Mouse (Mus musculus) neural tube, embryonic 14.5 days (tissue): Measurements from ENCODE around the gene Cuedc1. TPM values are rescaled to one million over a fixed set of nuclear protein-coding genes. Genes with fewer than 3 reads are reported as not detected.

Experiments used
- ATAC-seq: fragments of 200-750 bp; cut with Nextera tagmentation; 2 replicates; pipeline ENCODE4 v1.8.0; 2017; ENCODE audit warnings: low read depth, mild to moderate bottlenecking, moderate TSS enrichment, moderate library complexity
- H3K27ac ChIP-seq: fragments of 300-500 bp; sonication (generic); 2 replicates; pipeline ENCODE4 v1.5.1; 2014; ENCODE audit warnings: low read depth, mild to moderate bottlenecking, control low read depth, low read length, moderate library complexity, mixed read lengths
- H3K27me3 ChIP-seq: fragments of 300-500 bp; sonication (generic); 2 replicates; pipeline ENCODE4 v1.6.1; 2014; ENCODE audit warnings: low read length; ENCODE audit not compliant: control insufficient read depth, insufficient read depth
- H3K36me3 ChIP-seq: fragments of 300-500 bp; sonication (generic); 2 replicates; pipeline ENCODE4 v1.6.1; 2014; ENCODE audit warnings: low read length, mixed read lengths; ENCODE audit not compliant: control insufficient read depth, insufficient read depth
- H3K4me1 ChIP-seq: fragments of 300-500 bp; sonication (generic); 2 replicates; pipeline ENCODE4 v1.6.1; 2014; ENCODE audit warnings: low read length; ENCODE audit not compliant: control insufficient read depth, insufficient read depth
- H3K4me2 ChIP-seq: fragments of 300-500 bp; sonication (generic); 2 replicates; pipeline ENCODE4 v1.6.1; 2014; ENCODE audit warnings: mild to moderate bottlenecking, low read depth, low read length, control low read depth
- H3K4me3 ChIP-seq: fragments of 300-500 bp; sonication (generic); 2 replicates; pipeline ENCODE4 v1.5.1; 2014; ENCODE audit warnings: low read depth, low read length, control low read depth, mixed read lengths
- H3K9ac ChIP-seq: fragments of 300-500 bp; sonication (generic); replicated peaks from 2 replicates; pipeline ENCODE4 v1.6.1; 2014; ENCODE audit warnings: low read depth, mild to moderate bottlenecking, control low read depth, low read length, mixed read lengths
- H3K9me3 ChIP-seq: fragments of 300-500 bp; sonication (generic); 2 replicates; pipeline ENCODE4 v1.6.1; 2016; ENCODE audit warnings: low read length; ENCODE audit not compliant: control insufficient read depth
- WGBS: fragments of 180-500 bp; shearing (Covaris S2); extraction: QIAGEN DNeasy Blood & Tissue Kit; methylation state at CpG from one replicate; pipeline ENCODE4 v1.1.7; 2014; 5-methylcytosine and 5-hydroxymethylcytosine counted together
- polyA plus RNA-seq: library from polyadenylated mRNA; unstranded; fragments of >200 nt; fragmentation: Nextera tagmentation; extraction: Ambion mirVana; gene quantifications from 2 replicates; pipeline ENCODE4 v1.2.1, GENCODE M21; 2014

Cuedc1 gene
- polyA plus RNA-seq, 1 experiment from 2014 or later = 38.3 TPM

- H3K9me3 ChIP-seq = no peaks in the 10 kb centered on the region
- 6% methylated on average over 6 of the region's 6 CpGs for WGBS
- H3K9ac ChIP-seq = no peak overlapping the region; the same call in 1 of the 2 replicates
- H3K27me3 ChIP-seq = no peaks in the 10 kb centered on the region
- H3K4me3 ChIP-seq = no peak overlapping the region
- ATAC-seq = peak; percentile 78
- peak overlapping the region; percentile 69 for H3K27ac ChIP-seq
- no peak overlapping the region; the same call in 1 of the 2 replicates for H3K4me2 ChIP-seq
- H3K4me1 ChIP-seq = peaks cover 18% of the 10 kb centered on the region
- H3K36me3 ChIP-seq = peaks cover 16% of the 10 kb centered on the region; the same call in 1 of the 2 replicates
Observed at GRCm38 (mm10) chr11:88180467-88180958, 82.7 kb downstream of the Cuedc1 start.

GRCm38 (mm10) chr11:88180959-88181619 lies 83.2 kb downstream of the Cuedc1 start:
- H3K9me3 ChIP-seq = no peaks in the 10 kb centered on the region
- H3K4me2 ChIP-seq = no peak overlapping the region
- no peak overlapping the region for H3K4me3 ChIP-seq
- H3K27ac ChIP-seq = peak overlapping the region; percentile 62
- WGBS = 3% methylated on average over 15 of the region's 16 CpGs
- H3K36me3 ChIP-seq = peaks cover 16% of the 10 kb centered on the region; the same call in 1 of the 2 replicates
- peak; percentile 61 for ATAC-seq
- no peak overlapping the region for H3K9ac ChIP-seq
- H3K27me3 ChIP-seq = no peaks in the 10 kb centered on the region
- H3K4me1 ChIP-seq = peaks cover 18% of the 10 kb centered on the region

- Histone ChIP-seq H3K36me3 (peaks cover 13% of the 10 kb centered on the region; the same call in 1 of the 2 replicates), H3K4me2 (no peak overlapping the region), H3K27ac (no peak overlapping the region), H3K27me3 (no peaks in the 10 kb centered on the region), H3K4me3 (no peak overlapping the region), H3K4me1 (peaks cover 29% of the 10 kb centered on the region), H3K9me3 (no peaks in the 10 kb centered on the region), H3K9ac (no peak overlapping the region)
- no peak for ATAC-seq
- 92% methylated on average over 17 of the region's 17 CpGs for WGBS
Observed at GRCm38 (mm10) chr11:88184632-88185180, 86.8 kb downstream of the Cuedc1 start.

GRCm38 (mm10) chr11:88186078-88186946 lies 88.5 kb downstream of the Cuedc1 start:
- H3K27me3 ChIP-seq = no peaks in the 10 kb centered on the region
- H3K27ac ChIP-seq = no peak overlapping the region; the same call in 1 of the 2 replicates
- WGBS = 83% methylated on average over 14 of the region's 14 CpGs
- H3K4me2 ChIP-seq = no peak overlapping the region
- no peak overlapping the region for H3K9ac ChIP-seq
- no peak for ATAC-seq
- no peaks in the 10 kb centered on the region for H3K9me3 ChIP-seq
- H3K4me3 ChIP-seq = no peak overlapping the region
- H3K4me1 ChIP-seq = peaks cover 13% of the 10 kb centered on the region
- H3K36me3 ChIP-seq = peaks cover 13% of the 10 kb centered on the region; the same call in 1 of the 2 replicates

- 54% methylated on average over 2 of the region's 2 CpGs for WGBS
- peak overlapping the region; percentile 52; the same call in 1 of the 2 replicates for H3K27ac ChIP-seq
- peaks cover 13% of the 10 kb centered on the region; the same call in 1 of the 2 replicates for H3K36me3 ChIP-seq
- H3K9ac ChIP-seq = no peak overlapping the region; the same call in 1 of the 2 replicates
- H3K27me3 ChIP-seq = no peaks in the 10 kb centered on the region
- H3K4me2 ChIP-seq = peak overlapping the region; percentile 23; the same call in 1 of the 2 replicates
- H3K9me3 ChIP-seq = no peaks in the 10 kb centered on the region
- ATAC-seq = no peak
- H3K4me1 ChIP-seq = peaks cover 11% of the 10 kb centered on the region
- no peak overlapping the region for H3K4me3 ChIP-seq
Observed at GRCm38 (mm10) chr11:88186947-88187243, 89.0 kb downstream of the Cuedc1 start.

- peak overlapping the region; percentile 34; the same call in 1 of the 2 replicates for H3K9ac ChIP-seq
- no peaks in the 10 kb centered on the region for H3K9me3 ChIP-seq
- no peak overlapping the region; the same call in 1 of the 2 replicates for H3K4me3 ChIP-seq
- WGBS = 12% methylated on average over 25 of the region's 25 CpGs
- peak; percentile 90 for ATAC-seq
- peak overlapping the region; percentile 23 for H3K4me2 ChIP-seq
- H3K27me3 ChIP-seq = peaks cover 3% of the 10 kb centered on the region
- peaks cover 10% of the 10 kb centered on the region; the same call in 1 of the 2 replicates for H3K36me3 ChIP-seq
- H3K4me1 ChIP-seq = peaks cover 11% of the 10 kb centered on the region
- peak overlapping the region; percentile 52; the same call in 1 of the 2 replicates for H3K27ac ChIP-seq
Observed at GRCm38 (mm10) chr11:88187417-88188133, 89.7 kb downstream of the Cuedc1 start.

GRCm38 (mm10) chr11:88188216-88188615 lies 90.4 kb downstream of the Cuedc1 start:
- H3K27me3 ChIP-seq = peaks cover 3% of the 10 kb centered on the region
- no peaks in the 10 kb centered on the region for H3K9me3 ChIP-seq
- WGBS = 56% methylated on average over 8 of the region's 8 CpGs
- ATAC-seq = no peak
- no peak overlapping the region for H3K4me2 ChIP-seq
- H3K9ac ChIP-seq = no peak overlapping the region
- no peak overlapping the region for H3K4me3 ChIP-seq
- no peak overlapping the region for H3K27ac ChIP-seq
- peaks cover 8% of the 10 kb centered on the region; the same call in 1 of the 2 replicates for H3K36me3 ChIP-seq
- peaks cover 11% of the 10 kb centered on the region for H3K4me1 ChIP-seq

- Histone ChIP-seq H3K9ac (no peak overlapping the region), H3K4me3 (no peak overlapping the region), H3K27ac (no peak overlapping the region), H3K4me2 (no peak overlapping the region), H3K9me3 (no peaks in the 10 kb centered on the region), H3K36me3 (peaks cover 4% of the 10 kb centered on the region; the same call in 1 of the 2 replicates), H3K4me1 (peaks cover 11% of the 10 kb centered on the region), H3K27me3 (peaks cover 3% of the 10 kb centered on the region)
- ATAC-seq = no peak
- 90% methylated on average over 7 of the region's 7 CpGs for WGBS
Observed at GRCm38 (mm10) chr11:88188635-88189034, 90.8 kb downstream of the Cuedc1 start.
